Mouse (Mus musculus) WW6 (cell line): ENCODE results near the gene Ticam1.
"Not testable (repeated sequence)": the region's sequence is repeated elsewhere in the genome, so short reads cannot be mapped to it uniquely, and the experiment has no call there.

Source experiments
- DNase-seq: peaks from one replicate; pipeline ENCODE4 v3.0.0-alpha.2; 2013; ENCODE audit warnings: low read depth, low spot score

The Ticam1 gene

DNA sequence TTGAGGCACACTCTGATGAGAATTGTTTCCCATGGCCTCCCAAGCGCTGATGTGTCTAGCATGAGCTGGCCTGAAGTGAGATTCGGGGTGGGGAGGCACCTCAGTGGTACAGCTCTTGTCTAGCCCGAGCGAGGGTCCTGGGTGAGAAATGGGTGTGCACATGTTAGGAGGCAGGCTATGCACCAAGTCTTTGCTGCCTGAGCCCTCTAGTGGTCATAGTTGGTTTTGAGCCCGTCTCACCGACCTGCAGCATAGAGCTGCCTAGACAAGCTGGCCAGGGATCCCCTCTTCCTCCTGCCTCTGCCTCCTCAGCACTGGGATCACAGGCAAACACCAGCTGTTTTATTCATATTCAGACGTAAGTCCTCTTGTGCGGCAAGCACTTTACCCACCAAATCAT, 12.6 kb downstream of the Ticam1 start:
- DNase-seq: peak; percentile 77

DNA sequence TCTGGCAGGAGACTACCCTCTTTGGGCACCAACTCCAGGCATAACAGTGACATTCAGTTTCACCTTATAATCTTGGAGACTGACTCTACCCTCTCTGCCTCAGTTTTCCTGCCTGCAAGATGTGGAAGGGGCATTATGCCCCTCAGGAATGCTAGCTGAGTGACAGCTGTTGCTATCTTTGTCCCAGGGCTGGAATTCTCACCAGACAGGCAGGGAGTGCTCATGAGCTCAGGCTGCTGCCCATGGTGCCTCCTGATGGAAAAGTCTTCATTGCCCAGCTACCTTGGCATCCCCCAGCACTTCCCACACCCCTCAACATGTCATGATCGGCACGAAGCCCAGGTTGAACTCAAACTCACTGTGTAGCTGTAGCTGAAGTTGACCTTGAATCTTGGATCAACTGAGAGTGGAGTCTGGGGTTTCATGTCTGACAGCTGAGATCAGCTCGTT, 13.9 kb downstream of the Ticam1 start:
- no peak for DNase-seq

DNA sequence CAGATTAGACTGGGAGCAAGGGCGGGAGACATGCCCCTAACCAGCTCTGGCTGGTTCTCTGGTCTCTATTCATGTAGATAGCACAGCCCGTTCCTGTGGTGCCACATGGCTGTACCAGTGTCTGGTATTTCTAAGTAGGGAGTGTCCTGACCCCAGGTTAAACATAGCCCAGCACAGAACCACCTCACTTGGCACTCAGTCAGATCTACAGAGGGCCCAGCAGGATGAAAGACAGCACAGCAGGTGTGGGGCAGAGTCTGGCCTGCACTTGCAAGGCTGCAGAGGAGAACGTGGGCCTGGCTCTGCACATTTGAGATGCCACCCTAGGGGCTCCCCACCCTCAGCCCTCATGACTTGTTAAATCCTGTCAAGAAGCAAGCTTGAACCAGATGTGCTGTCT, 15.4 kb downstream of the Ticam1 start:
- no peak for DNase-seq

DNA sequence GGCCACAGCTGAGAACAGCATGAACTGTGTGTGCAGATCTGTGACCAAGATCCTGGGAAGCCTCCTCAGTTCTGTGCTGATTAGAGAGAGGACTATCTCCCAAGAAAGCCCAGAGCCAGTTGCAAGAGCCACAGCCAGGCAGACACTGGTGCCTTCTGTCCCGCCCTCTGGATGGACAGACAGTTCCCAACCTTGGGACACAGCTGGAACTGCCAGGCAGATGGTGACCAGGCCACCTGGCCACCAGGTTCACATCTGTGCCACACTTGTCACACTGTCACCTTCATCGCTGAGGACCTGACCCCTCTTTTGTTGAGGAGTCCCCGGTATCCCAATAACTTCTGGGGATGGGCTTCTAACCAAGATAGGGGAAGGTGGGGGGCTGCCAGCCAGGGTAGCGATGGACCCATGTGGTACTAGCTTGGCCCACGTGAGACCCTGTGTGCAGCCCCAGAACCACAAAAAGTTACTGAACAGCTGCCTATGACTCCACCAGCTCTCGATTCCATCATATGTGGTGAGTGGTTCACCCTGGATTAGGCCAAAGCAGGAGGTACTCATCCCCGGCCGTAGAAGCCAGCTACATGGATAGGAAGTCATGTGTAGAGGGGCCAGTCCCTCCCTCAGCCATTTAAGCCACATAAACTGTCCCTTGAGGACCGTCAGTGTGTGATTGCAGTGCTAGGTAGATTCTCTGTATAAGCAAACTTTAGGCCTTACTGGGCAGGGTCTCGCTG, 17.1 kb downstream of the Ticam1 start:
- DNase-seq: no peak

DNA sequence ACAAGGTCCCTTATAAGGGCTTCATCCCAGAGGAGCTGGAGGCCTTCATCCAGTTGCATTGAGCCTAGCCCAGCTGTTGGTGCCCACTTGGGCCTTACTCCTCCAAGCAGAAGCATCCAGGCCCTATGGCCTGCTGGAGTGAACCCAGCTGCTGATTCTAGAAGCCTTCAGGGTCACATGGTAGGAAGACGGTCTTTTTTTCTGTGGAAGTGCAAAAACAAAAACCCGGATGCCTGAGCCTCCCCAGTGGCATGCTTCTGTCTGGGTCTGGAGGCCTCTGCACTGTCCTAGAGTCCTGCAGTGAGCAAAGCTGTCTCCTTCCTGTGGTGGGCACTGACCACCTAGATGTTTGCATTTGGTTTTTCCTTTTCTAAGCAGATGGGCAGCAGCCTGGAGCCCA, 17.8 kb downstream of the Ticam1 start:
- DNase-seq: not testable (repeated sequence)

DNA sequence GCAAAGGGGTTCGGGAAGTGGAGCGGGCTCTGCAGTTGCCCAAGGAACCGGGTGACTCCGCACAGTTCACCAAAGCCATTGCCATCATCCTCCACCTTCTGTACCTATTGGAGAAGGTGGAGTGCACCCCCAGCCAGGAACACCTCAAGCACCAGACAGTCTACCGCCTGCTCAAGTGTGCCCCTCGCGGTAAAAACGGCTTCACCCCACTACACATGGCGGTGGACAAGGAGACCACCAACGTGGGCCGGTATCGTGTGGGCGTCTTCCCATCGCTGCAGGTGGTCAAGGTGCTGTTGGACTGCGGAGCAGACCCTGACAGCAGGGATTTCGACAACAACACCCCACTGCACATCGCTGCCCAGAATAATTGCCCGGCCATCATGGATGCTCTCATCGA, 18.3 kb downstream of the Ticam1 start:
- DNase-seq: not testable (repeated sequence)

DNA sequence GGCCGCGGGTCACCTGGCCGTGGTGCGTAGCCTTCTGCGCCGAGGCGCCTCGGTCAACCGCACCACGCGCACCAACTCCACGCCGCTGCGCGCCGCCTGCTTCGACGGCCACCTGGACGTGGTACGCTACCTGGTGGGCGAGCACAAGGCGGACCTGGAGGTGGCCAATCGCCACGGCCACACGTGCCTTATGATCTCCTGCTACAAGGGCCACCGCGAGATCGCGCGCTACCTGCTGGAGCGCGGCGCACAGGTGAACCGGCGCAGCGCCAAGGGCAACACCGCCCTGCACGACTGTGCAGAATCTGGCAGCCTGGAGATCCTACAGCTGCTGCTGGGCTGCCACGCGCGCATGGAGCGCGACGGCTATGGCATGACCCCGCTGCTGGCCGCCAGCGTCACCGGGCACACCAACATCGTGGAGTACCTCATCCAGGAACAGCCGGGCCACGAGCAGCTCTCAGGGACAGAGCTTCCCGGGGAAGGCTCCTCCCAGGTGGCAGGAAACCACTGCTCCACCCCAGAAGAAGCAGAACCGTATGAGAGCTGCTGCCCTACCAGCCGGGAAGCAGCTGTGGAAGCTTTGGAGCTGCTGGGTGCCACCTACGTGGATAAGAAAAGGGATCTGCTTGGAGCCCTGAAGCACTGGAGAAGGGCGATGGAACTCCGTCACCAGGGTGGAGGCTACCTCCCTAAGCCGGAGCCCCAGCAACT, 19.2 kb downstream of the Ticam1 start:
- no peak for DNase-seq

DNA sequence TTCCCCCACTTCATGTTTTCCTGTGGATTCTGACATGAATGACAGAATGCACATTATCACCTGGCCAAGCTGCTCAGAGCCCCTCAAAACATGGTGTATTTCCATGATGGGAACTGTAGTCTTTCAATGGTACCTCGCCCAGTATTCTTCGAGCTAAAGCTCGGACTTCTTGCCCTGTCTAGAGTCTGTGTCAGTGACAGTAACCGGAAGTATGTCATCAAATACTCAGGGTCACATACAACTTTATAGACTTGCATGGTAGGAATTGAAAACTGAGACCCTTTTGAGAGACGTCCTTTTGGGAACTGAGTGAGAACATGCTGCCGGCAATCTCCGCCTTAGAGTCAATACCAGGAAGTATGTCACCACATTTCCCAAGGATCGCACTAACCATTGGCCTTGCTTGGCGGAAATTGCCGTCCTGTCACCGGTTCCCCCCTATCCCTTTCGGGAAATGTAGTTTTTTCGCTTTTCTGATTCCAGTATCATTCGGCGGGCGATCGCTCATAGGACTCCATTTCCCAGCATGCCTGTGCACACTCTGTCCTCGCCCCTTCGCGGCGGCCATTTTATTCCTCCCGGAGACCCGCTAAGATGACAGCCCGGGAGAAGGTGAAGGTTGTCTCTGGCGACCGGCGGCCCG, 20.2 kb downstream of the Ticam1 start, which contains the start of gene Fem1a:
Fem1a (plus strand) TSS at position 572 of the 643 bp plus-strand sequence.
- peak; percentile 88 for DNase-seq

DNA sequence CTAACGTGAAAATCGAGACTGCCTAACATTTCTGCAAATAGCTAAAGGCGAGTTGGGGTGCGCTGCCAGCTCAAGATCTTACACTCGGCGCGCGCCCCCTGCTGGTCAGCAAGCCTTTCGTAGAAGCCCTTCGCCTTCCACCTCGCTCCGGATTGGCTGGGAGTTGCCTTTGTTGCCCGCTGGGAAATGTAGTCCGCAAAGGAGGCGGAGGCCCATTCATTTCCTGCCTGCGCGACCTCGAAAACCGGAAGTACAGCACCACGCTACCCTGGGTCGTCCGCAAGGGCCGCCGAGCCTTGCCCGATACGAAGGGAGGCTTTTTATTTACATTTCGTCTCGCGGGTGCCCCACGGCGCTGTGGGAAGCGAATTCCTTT, 20.7 kb downstream of the Ticam1 start:
- peak; percentile 94 for DNase-seq

DNA sequence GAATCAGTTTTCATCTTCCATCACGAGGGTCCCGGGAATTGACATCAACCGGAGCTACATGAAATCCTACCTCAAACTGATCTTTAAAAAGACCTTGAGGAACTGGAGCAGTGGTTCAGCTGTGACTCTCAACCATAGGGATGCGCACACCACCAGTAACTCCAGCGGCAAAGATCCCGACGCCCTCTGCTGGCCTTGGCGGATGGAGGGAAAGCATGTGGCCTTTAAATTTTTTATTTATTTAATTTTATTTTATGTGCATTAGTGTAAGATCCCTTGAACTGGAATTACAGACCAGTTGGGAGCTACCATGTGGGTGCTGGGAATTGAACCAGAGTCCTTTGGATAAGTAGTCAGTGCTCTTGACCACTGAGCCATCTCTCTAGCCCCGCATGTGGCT, 21.2 kb downstream of the Ticam1 start:
- no peak for DNase-seq

DNA sequence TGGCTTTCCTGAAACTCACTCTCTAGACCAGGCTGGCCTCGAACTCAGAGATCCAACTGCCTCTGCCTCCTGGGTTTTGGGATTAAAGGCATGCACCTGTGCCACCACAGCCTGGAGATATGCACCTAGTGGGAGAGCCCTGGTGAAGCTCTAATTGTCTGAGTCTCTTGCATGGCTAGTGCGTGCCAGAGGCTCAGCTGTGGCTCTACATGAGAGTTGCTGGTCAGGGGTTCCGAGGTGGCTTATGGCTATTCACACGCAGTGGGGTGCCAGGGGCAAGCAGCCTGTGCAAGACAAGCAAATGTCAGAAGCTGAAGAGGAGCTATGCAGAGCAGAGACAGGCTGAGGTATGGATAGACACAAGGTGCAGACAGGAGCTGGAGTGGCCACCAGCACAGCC, 21.9 kb downstream of the Ticam1 start:
- DNase-seq: no peak

DNA sequence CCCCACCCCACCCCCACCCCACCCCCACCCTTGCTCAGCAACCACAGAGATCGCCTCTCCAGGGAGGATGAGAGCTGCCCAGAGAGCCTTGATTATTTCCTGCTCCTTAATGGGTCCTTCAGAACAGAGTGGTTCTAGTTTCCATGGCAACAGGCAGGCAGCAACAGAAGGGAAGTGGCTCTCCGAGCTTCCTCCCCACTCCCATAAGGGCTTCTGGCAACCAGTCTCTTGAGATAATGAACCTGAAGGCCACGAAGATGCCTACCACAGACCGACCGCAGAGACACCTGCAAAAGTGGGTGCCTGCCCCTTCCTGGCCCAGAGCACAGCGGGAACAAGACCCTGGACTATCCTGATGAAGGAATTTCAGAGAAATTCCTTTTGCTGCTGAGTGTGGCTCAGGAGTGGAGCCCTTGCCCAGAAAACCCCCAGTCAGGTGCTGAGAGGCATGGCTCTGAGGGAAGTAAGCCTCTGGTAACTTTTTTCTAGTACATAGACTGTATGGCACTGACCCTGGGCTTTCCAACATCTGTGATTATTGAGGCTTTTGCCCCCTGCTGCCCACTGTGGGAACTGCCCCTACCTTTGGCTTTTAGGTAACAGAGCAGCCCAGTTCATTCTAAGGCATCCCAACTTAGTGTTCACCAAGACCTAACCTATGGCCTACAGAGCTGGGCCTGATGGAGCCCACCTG, 25.3 kb downstream of the Ticam1 start:
- peak; percentile 46 for DNase-seq

DNA sequence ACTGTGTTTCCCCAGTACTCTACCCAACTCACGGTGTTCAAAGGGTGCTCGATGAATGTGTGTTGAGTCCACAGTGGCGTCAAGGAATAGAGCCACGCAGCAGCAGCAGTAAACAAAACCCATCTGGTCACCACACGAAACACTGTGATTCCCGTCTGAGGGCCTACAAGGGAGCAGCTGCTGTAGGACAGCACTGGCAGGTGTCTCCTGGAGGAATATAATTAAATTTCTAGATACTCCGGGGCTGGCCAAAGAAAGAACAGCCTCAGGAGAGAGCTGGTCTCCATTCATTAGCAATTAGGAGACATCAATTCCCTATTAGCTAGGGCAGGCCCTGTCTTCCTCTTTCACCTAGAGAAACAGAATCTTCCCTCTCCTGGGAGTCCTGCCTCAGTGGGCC, 31.0 kb downstream of the Ticam1 start:
- no peak for DNase-seq

DNA sequence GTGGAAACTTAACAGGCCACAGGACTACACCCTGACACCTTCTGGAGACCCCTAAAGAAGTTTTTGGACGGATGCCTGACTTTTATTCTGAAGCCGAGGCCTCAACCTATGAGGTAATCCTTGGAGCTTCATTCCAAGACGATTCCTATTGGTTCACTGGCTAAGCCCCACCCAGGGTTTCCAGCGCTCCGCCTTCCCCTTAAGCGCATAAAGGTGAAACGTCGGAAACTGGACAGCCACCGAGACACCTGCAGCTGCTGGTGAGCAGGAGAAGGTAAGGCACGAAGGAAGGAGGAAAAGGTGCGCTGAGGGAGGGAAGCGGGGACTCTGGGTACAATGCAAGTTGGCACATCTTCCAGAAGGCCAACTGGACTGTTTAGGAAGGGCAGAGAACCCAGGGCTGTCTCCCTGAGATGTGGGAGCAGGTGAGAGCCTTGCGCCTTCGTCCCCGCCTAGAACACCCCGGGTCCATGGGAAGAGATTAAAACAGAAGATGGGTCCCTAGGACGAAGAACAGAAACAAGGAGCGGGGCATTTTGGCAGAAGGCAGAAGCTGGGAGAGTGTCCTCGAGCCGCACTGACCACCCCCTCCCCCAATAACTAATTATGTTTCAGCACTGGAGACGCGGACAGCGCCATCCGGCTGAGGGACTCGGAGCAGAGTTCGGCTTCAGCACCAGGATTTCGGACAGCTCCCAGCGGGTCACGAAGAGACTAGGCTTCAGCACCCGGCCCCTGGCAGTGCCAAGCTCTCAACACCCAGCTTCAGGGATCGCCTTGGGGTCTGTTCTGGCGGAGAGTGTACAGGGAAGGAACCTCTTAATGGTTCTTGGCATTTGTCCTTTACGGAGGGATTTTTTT, 34.8 kb downstream of the Ticam1 start:
- DNase-seq: peak; percentile 80

DNA sequence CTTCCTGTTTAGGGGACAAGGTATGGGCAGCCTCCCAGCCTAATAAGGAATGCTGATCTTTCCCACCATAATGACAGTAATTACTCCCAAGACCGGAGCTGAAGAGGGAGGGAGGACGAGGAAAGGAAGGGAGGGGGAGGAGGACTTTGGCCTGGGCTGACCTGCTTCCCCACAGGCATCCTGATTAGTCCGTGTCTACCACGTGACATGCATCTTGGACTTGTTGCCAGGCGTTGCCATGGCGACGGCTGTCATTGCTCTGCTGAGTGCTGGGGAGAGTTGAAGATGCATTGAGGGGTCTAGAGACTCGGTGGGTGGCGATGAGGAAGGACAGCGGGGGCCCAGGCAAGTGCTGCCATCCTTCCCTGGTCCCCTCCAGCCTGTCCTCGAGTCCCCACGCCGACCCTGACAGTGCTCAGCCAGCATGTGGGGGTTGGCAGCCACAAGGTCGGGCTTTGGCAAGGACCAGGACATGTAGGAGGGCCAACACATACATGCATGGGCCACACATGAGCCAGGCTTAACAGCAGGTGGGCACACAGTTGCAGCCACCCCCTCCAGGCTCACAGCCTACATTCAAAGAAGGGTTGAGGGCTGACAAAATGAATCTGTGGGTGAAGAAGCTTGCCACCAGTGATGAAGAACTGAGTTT, 42.6 kb downstream of the Ticam1 start:
- no peak for DNase-seq

DNA sequence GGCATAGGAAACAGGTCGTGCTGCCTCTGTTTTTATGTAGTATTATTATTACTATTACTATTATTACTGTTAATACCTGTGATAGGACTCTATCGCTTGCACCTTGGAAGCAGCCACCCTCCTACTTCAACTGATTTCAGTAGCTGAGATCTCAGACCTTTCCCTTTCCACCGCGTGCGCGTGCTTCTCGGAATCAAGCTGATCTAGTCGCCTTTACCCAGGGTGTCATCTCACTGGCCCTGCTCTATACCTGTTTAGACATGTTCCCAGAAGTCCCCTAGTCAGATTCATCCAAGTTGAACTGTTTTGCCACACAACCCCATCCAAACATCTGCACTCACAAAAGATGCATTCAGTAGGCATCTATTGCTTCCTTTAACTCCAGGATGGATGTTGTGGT, 43.2 kb downstream of the Ticam1 start:
- DNase-seq: no peak

DNA sequence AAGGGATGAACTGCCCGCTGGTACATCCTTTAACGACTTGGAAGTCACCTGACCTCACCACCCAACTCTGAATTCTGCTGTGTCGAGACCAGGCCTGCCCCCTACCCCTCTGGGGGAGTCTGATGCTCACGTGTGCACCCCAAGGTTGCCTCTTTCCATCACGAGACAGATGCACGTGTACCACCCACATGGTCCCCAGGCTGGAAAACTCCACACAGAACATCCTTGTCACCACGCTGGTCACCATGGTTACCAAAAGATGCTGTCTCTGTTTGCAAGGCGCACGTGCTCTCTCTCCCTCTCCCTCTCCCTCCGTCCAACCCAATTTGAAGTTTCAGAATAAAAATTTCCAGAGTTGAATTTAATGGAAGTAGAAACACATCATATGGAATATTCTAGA, 46.6 kb downstream of the Ticam1 start:
- DNase-seq: no peak

DNA sequence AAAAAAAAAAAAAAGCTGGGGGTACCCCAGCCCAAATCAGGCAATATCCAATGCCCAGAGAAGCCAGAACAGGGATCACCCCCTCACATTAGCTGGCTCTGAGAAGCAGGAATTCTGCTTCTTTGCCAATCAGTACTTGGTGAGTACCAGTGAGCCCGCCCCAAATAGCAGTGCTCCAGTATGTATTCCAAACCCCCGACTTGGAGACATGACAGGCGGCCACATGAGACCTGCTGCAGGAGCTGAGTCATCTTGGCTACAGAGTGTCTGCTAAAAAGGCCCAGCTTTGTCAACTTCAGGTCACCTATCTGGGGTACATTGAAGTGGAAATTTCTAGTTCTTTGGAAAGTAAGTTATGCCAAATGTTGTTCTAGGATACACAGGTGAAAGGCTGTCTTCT, 50.0 kb downstream of the Ticam1 start:
- no peak for DNase-seq

DNA sequence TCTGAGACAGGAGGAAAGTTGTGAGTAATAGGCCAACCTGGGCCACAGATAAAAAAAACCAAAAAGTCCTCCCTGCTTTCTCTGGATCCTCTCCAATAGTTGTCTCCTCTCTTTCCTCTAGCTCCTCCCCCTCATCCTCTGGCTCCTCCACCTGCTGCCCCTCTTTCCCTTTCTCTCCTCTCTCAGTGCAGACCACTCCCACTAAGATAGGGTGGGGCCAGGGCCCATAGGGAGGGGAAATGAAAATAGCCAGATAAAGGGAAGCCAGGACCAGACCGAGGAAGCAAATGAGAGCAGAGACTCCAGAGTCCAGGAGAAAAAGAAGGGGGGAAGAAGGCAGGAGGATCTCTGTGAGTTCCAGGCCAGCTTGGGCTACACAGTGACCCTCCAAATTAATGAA, 51.7 kb downstream of the Ticam1 start:
- peak; percentile 48 for DNase-seq

DNA sequence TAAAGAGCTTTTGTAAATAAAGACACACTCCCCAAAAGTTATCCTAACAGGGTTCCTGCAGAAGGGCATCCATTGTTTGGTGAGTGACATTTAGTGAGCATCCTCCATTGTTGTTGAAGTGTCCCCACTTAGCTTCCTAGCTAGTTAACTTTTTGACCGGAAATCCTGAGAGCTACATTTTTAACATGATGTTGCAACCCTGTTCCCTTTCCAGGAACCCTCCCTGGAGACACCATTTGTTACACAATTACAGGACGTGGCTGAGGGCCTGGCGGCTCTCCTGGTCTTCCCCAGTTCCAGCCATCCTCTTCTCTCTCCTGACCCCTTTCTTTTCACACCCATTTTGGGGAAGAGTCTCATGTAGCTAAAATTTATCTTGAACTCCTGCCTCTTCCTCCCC, 56.8 kb downstream of the Ticam1 start:
- no peak for DNase-seq
